Mouse (Mus musculus): ENCODE results near the gene Lipn.

Lipn gene

DNA sequence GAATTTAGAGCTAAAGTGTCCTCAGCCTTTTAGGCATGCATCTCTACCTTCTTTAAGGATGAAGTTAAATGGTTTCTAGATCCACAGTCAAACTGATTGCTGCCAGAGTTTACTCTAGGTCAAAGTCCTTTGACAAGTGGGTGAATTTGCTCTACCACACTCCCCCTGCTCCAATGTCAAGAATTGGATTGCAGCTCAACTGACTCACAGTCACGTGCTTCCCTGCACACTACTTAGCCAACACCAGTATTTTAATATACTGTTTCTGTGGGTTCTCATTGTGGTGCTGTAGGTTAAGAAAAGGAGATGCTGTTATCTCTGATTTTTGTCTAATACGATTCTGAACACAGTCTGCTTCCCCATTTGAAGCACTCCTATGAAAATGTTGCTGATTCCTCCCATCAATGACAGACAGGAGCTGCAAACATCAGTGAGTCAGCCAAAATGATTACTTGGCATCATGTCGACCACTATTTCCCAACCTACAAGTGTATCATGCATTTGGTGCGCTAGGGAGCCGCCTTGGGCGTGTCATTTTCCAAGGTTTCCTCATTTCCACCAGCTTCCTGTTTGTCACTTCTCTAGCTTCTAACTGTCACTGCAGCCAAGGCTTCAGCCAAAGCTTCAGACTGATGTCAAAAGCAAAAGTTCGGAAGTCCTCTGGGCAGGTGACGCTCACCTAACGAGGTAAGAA is at the start of gene Lipn:
Lipn (plus strand) TSS at position 580 of the 694 bp plus-strand sequence.
- DNase-seq (ENCODE audit: low spot score): no peak

DNA sequence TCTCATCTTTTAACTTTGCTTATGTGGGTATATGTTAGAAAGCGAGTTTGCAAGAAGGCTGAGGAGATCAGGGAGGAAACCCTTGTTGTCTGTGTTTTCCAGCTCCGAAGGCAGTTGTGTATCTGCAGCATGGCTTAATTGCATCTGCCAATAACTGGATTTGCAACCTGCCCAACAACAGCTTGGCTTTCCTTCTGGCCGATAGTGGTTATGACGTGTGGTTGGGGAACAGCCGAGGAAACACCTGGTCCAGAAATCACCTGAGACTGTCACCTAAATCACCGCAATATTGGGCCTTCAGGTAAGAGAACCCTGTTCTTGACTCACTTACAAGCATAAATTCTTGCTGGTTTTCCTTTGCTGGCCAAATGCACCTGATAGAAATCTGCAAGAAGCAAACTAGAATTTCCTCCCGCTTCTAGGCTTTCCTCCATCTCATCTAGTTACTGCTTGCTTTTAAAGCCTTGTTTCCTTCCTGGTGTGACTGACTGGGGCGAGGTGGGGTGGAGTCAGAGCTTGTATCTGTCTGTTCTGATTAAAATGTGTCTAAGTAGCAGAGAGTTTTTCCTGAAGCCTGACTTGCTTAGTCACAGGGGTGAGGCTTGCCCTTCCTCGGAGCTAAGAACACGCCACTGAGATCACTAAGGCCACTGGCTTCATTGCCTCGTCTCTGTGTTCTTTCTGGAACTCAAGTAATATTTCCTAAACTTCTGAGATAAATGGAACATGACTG is 45.6 kb upstream of the Lipn start:
- DNase-seq (ENCODE audit: low spot score): no peak

DNA sequence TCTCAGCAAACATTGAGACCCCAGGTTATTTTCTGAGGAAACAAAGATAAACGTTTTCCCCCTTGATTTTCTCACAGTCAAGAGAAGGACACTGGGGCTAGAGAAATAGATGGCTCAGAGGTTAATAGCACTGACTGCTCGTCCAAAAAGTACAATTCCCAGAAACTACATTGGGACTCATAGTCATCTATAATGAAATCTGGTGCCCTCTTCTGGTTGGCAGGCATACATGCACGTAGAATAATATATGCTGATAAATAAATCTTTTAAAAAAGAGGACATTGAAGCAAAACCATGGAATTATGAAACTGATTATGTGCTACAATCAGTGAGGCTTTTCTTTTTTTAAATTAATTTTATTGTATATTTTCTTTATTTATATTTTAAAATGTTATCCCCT is 44.4 kb upstream of the Lipn start:
- DNase-seq (ENCODE audit: low spot score): no peak

DNA sequence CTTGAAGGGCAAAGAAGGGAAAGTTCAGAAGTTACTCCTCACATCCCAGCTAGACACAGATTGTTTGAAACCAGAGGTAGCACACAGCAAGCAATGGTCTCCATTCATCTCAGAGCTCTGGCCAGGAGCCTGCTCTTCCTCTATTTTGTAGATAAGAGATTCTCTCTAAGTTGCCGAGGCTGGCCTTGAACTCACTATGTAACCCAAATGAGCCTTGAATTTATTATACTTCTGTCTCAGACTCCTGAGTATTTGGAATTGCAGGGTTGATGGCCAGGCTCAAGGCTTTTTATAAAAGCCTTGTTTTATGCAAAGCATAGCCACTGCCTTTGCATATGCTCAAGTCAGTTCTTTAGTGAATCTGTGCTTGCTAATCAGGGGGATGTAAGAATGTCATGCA is 27.4 kb upstream of the Lipn start:
- no peak for DNase-seq (ENCODE audit: low spot score)

DNA sequence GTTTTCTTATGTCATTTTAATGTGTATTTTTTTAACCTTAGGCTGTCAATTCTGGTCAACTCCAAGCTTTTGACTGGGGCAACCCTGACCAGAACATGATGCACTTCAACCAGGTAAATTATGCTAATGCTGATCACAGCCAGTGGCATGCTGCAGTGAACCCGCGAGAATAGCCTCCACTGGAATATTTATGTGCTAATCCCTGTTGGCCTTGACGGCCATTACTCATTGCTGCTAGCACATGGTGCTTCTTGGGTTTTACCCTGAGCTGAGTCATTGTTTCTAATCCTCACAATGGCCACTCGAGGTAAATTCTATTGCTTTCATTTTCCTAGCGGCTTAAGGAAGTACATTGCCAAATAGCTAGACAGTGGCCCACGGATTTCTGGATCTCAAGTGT is 24.1 kb upstream of the Lipn start:
- no peak for DNase-seq (ENCODE audit: low spot score)

DNA sequence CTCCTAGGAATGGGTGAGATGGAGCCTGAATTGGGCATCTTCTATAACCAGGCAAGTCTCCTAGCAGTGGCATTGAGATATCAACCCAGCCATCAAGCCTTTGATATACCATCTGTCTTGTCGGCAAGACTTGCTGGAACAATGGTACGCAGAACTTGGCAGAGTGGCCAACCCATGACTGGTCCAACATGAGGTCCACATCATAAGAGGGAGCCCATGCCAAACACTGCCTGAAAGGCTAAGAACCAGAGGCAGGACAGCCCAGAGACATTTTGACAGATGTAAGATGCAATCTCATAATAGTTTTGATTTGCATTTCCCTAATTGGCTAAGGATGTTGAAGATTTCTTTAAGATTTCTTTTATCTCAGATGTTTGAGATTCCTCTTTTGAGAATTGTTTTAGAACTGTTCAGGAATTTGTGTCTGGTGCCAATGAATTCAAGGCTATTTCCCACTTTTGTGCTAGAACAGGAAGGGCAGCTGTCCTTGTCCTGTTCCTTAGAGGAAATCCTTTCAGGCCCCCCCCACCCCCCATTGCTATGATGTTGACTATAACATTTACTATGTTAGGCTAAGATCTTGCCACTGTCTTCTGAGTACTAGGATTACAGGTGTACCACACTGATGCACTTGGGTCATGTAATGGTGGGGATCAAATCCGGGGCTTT is 17.7 kb upstream of the Lipn start:
- DNase-seq (ENCODE audit: low spot score): no peak

DNA sequence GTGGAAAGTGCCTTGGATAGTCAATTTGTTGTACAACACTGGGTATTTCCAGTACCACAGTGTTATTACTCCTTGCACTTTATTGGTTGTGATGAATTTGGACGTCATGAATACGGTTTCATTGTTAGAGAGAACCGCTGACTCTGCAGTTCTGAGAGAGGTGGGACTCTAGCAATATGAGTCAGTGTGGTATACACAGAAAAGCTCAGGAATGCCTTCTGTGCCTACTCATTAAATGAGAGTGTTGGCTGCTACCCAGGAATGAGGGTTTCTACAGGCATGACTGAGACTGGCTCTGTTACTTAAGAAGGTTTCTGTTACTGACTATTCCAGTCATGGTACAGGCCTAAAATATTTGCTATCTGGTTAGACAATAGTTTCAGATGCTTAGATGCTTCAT is 15.7 kb upstream of the Lipn start:
- DNase-seq (ENCODE audit: low spot score): no peak

DNA sequence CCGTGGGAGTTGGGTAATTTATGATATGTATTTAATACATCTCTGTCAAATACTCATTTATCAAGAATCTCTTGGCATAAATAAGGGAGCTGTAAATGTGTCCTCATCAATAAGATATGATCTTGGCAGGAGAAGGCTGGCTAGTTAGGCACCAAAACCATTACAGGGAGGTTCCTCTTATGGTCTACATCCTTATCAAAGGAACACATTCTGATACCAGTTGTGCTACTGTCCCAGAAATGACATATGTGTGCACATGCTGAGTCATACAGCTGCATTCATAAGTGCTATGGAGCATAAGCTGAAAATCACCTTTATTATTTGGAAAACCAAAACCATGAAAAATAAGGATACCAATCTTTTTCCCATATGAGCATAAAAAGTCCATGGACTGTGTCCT is 3.6 kb upstream of the Lipn start:
- DNase-seq (ENCODE audit: low spot score): no peak

DNA sequence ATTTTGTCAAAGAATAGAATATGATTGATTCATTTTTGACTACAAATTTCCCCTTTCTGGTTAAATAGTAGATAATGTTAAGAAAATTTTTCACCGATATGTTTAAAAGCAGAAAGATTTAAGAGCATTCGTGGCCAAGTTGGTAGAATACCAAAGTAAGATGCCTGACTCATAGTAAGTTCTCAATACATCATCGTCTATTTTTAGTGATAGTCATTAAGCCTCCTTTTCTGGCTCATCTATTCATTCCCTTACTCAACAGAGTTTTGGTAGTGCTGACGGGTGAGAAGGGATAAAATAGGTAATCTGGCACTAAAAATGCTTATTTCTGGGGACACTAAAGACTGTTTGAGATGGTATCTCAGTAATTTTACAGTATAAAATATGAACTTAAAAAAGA is 3.1 kb upstream of the Lipn start:
- DNase-seq (ENCODE audit: low spot score): no peak

DNA sequence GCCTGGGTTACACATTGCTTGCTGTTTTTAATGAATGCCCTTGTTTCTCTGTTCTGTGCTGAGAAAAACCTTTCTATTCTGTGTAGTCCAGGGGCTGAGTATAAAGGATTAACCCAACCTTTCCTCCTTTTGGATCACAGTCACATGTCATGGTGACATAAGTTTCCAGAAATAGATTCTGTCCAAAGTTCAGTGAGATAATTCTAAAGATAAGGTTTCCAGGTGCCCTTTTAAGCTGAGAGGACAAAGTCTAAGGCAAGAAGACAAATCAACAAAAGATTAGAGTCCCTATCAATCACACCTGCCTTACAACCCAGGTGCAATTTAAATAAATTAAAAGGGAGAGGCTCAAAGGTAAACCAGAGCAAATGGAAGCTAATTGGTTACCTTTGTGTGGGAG is 7.1 kb downstream of the Lipn start:
- DNase-seq (ENCODE audit: low spot score): no peak

DNA sequence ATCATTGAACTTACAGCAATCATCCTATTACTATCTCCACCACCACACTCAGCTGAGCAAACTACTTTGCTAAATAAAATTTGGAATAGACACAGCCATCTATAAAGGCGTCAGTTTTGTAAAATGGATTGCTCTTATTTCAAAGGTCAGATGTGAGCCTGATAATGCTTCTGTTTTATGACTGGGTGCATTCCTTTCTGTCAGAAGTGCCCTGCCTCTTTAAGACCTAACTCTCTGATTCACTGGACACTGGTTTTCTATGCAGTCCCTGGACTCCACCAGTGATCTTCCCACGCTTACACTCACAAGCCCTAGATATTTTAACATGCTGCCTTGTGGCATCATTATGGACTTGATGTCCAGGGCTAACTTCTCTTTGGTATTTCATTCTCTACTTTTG is 11.0 kb downstream of the Lipn start:
- DNase-seq (ENCODE audit: low spot score): no peak

DNA sequence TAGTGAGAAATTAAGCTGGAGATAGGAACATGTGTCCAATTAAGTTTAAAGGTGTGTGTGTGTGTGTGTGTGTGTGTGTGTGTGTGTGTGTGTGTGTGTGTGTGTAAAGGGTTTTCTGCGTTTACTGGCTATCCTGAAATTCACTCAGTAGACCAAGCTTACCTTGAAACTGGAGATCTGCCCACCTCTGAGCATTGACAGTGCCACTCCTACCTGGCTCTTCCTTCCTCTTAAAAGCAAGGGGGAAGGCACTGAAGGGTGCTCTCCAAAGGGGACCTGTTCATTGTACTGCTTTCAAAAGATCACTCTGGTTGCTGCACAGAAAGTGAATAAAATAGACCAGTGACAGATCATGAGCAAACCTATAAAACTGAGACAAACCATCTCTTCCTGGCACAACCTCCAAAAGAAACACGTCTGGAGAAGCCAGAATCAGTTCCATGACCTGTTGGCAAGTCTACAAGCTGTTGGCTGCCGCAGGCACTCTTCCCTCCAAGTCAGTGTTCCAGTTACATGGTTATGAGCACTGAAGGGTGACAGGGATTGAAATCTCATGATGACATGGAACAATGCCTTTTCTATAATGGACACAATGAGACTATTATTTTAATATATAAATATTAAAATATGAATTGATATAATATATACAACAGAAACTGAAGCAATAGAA is 22.0 kb downstream of the Lipn start:
- no peak for DNase-seq (ENCODE audit: low spot score)

DNA sequence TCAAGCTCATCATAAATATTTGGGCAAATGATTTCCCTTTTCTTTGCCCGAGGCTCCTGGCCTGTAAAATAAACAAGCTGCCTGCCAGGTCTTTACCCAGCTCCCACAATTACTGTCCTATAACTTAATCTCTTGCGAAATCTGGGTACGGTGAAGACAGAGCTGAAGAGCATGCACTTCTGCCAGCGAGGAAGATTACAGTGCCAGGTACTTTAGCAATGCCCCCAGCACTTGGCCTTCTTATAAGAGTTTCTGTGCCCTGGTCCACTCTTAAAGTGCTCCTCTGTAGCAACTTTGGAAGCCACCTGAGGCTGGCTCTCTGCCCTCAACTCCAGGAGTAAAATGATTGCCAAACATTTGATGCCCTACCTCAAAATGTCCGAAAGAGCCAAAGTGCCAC is 28.2 kb downstream of the Lipn start:
- no peak for DNase-seq (ENCODE audit: low spot score)

DNA sequence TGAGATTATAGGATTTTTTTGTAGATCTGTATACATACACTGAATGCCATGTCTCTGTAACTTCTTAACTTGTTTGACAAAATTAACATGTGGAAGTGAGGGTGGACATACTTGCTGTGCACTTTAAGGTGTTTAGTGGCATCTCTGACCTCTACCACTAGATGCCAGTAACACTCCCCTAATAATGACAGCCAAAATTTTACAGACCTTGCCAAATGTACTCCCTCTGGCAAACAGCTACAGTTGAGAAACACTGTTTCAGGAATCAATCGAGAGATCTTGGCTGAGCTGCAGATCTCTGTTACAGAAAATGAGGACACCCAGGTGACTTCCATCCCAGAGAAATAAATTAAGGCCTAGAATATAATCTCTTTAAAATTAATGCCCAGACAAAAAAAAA is 29.1 kb downstream of the Lipn start:
- DNase-seq (ENCODE audit: low spot score): no peak

DNA sequence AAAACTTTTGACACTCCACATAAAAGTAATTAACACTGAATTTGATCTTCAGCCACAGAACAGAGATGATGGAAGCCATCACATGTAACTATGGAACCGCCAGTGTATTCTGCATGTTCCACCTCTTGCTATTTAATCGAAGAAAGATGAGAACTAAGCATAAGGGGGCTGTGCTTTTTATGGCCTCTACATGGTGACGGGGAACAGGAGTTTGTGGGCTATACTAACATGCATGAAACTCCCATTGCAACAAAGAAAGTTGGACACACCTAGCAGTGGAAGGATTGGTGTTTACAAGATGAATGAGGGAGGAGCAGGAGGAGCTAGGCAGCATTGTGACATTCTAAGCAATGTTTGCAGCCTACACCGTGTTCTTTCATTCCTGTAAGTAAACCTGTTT is 33.5 kb downstream of the Lipn start, which contains the start of gene Lipm:
Lipm (plus strand) TSS at position 301 of the 400 bp plus-strand sequence.
- DNase-seq (ENCODE audit: low spot score): no peak

DNA sequence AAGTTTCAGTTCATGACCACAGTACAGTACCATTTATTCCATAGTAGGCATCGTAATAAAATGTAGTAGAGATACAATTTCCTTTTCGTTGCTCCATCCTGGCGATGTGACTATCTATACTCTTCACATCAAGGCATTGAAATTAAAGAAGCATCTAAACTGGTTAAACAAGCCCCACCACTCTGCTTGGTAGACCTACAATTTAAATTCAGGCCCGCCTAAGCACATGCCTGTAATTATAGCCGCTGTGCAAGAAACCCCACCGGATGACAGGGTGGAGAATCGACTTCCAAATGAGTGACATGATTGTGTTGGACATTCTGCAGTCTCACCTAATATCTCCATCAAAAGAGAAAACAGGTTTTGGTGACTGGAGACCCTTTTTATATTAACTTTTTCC is 34.7 kb downstream of the Lipn start:
- no peak for DNase-seq (ENCODE audit: low spot score)

DNA sequence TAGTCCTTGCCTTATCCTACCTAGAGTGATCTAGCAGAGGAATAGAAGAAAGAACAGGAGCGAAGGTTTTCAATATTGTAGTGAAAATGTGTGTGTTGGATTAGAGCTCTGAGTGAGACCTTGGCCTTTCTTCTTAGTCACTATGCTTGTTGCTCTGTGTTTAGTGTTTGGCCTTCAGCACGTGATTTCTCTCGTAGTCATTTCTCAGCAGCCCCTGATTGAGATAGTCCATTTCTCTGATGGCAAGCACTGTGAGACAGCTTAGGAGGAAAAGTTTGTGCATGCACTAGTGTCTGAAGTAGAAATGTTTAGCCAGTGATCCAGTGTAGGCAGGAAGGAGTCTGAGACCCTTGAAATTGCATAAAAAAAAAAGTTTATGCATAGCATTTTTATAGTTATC is 37.7 kb downstream of the Lipn start:
- no peak for DNase-seq (ENCODE audit: low spot score)

DNA sequence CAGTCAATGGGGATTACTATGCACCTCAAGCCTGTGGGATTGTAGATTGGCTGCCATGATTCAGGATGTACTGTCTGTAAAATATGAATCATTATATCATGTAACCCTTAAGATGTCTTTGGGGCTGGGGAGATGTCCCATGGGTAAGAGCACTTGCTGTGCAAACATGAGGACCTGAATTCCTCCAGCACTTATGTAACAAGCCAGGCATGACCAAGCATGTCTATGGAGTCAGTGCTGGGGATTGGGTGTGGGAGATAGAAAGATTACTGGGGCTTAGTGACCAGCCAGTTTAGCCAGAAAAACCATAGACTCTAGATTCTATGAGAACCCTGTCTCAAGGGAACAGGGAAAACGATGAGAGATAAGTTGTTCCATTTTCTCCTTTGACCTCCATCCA is 51.9 kb downstream of the Lipn start:
- DNase-seq (ENCODE audit: low spot score): no peak

DNA sequence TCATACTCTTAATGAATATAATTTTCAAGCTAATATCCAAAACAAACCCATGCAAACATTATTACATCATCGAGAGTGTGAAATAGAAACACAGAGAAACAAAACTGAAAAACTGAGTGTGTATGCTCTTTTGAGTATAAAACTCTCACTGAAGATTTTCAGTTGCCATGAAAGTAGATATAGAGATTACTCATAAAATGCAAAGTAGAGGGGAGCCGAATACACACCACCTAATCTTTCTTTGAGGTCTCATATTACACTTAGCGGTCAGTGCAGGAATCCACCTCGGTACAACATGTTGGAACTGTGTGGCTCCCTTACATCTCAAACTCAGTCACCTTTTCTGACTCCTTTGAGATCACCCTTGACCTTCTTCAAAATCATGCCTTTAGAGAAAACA is 52.5 kb downstream of the Lipn start:
- DNase-seq (ENCODE audit: low spot score): no peak

DNA sequence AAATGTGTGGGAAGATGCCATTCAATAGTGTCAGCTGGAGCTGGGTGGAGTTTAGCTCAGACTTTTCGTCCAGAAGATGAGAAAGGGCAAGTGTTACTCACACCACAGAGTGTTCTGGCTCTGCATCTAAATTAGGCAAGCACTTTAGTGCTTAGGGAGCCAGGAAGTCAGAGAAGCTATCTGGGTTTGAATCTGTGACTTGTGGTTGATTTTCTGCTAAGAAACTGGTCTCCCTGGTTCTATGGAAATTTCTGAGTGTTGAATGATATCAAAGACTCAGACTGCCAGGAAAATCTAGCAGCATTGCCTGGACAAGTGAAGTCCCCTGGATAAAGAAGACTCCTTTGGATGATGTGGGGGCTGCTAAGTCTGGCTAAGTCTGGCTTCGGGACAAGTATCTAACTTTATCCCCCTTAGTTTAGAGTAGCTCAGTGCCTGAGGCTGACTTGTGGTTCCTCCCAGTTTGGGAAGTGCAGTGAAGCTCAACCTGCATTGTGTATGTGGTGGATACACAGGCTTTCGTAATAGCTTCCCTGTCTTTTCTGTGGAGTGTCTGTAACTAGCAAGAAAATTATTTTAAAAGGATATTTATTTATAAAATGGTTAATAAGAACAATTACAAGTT is 53.1 kb downstream of the Lipn start:
- DNase-seq (ENCODE audit: low spot score): no peak
